Mouse (Mus musculus) thymus, postnatal 0 days (tissue): ENCODE results near the gene Ccin. TPM values are rescaled to one million over a fixed set of nuclear protein-coding genes. Genes with fewer than 3 reads are reported as not detected.
A peak's percentile ranks its signal among the peaks of the same experiment; 100 is the strongest.

Experiments used
- DNase-seq: peaks from one replicate; pipeline ENCODE4 v3.0.0-alpha.2; 2015; ENCODE audit warnings: low spot score
- polyA plus RNA-seq: library from polyadenylated mRNA; unstranded; fragments of >200 nt; fragmentation: Nextera tagmentation; extraction: Ambion mirVana; gene quantifications from 2 replicates; pipeline ENCODE4 v1.2.1, GENCODE M21; 2015

Ccin gene
- polyA plus RNA-seq, 1 experiment from 2014 or later, result not detected

GRCm38 (mm10) chr4:43973526-43973981, 9.7 kb upstream of the Ccin start:
- DNase-seq, result peak; percentile 43

- no peak for DNase-seq
These were observed 8.2 kb upstream of the Ccin start for GRCm38 (mm10) chr4:43974914-43975616.

- no peak for DNase-seq
These were observed 7.0 kb upstream of the Ccin start for GRCm38 (mm10) chr4:43976223-43976740.

GRCm38 (mm10) chr4:43978521-43979443, 4.5 kb upstream of the Ccin start:
- DNase-seq, result no peak

GRCm38 (mm10) chr4:43979746-43980145, 3.5 kb upstream of the Ccin start:
- no peak for DNase-seq

- no peak for DNase-seq
These were observed 3.0 kb upstream of the Ccin start for GRCm38 (mm10) chr4:43980236-43980635.

- no peak for DNase-seq
These were observed 2.4 kb upstream of the Ccin start for GRCm38 (mm10) chr4:43980846-43981245.

- no peak for DNase-seq
These were observed 2.0 kb upstream of the Ccin start for GRCm38 (mm10) chr4:43981251-43981650.

GRCm38 (mm10) chr4:43982053-43982732, 1.1 kb upstream of the Ccin start:
- DNase-seq, result peak; percentile 95

GRCm38 (mm10) chr4:43983756-43984155, 473 bp downstream of the Ccin start:
- DNase-seq, result no peak

GRCm38 (mm10) chr4:43984326-43984725, 1.0 kb downstream of the Ccin start:
- no peak for DNase-seq

- no peak for DNase-seq
These were observed 5.7 kb downstream of the Ccin start for GRCm38 (mm10) chr4:43988976-43989375.

- DNase-seq, result no peak
These were observed 9.8 kb downstream of the Ccin start for GRCm38 (mm10) chr4:43993072-43993471.

- DNase-seq, result no peak
These were observed 11.1 kb downstream of the Ccin start for GRCm38 (mm10) chr4:43994342-43994741.

- DNase-seq, result no peak
These were observed 20.3 kb downstream of the Ccin start for GRCm38 (mm10) chr4:44003622-44004021.

GRCm38 (mm10) chr4:44004126-44004525, 20.8 kb downstream of the Ccin start, which contains the start of gene Clta:
Gene Clta (plus strand): TSS chr4:44004452.
- DNase-seq, result no peak

GRCm38 (mm10) chr4:44004623-44005409, 21.5 kb downstream of the Ccin start:
- DNase-seq, result no peak

- no peak for DNase-seq
These were observed 26.9 kb downstream of the Ccin start for GRCm38 (mm10) chr4:44010176-44010575.

- DNase-seq, result no peak
These were observed 27.6 kb downstream of the Ccin start for GRCm38 (mm10) chr4:44010893-44011292.

- DNase-seq, result no peak
These were observed 28.5 kb downstream of the Ccin start for GRCm38 (mm10) chr4:44011799-44012198.
